Mouse (Mus musculus) gastrocnemius, postnatal 14 days (tissue): ENCODE measurements around the gene Apbb2. TPM values are rescaled to one million over a fixed set of nuclear protein-coding genes. Genes with fewer than 3 reads are reported as not detected.

ENCODE experiments used
- DNase-seq: peaks from one replicate; pipeline ENCODE4 v3.0.0; 2021; ENCODE audit warnings: mixed read lengths
- intact Hi-C: fragments of 180-260 bp; cut with DNase I; formaldehyde crosslinking; loops from one replicate; pipeline ENCODE4 v1.15.1; 2025; ENCODE audit warnings: low total_unique reads
- long read RNA-seq, 2 experiments: library from polyadenylated mRNA; stranded (forward); transcript quantifications; one replicate each; pipeline ENCODE4 v2.0.0; 2021
- total RNA-seq, 2 experiments: library from RNA; stranded (reverse); gene quantifications; 2 replicates each; pipeline ENCODE4 v1.2.3; 2021

The Apbb2 gene
- 10 to 100 TPM; 41.0 to 48.3 TPM for total RNA-seq
- long read RNA-seq, experiment 1, full-length matches to known transcripts, result 3 of 23 reads
- long read RNA-seq, experiment 1, partial matches to known transcripts, result 10 of 23 reads
- long read RNA-seq, experiment 1, other reads (novel, unspliced or antisense), result 10 of 23 reads
- long read RNA-seq, experiment 2, partial matches to known transcripts, result 19 of 36 reads
- long read RNA-seq, experiment 2, other reads (novel, unspliced or antisense), result 14 of 36 reads

- intact Hi-C loops, result loop anchor here (5.0 kb wide), 1 partner anchor 191 kb away; no protein-coding TSS in a partner anchor
These were observed at the start of gene Apbb2 for GRCm38 (mm10) chr5:66618597-66618996. Gene Apbb2, minus strand, starts transcription at chr5:66618784.

GRCm38 (mm10) chr5:66654220-66654619 lies 35.6 kb upstream of the Apbb2 start:
- DNase-seq, result peak; percentile 44
- intact Hi-C loops, result no loop called here

More at GRCm38 (mm10) chr5:66618597-66618996, at the start of gene Apbb2:
- peak; percentile 96 for DNase-seq

- no peak for DNase-seq
- intact Hi-C loops, result no loop called here
These were observed 28.9 kb upstream of the Apbb2 start for GRCm38 (mm10) chr5:66647504-66647903.

- intact Hi-C loops, result no loop called here
- DNase-seq, result no peak
These were observed 24.7 kb upstream of the Apbb2 start for GRCm38 (mm10) chr5:66643260-66643659.

GRCm38 (mm10) chr5:66642156-66642555 lies 23.6 kb upstream of the Apbb2 start:
- intact Hi-C loops, result no loop called here
- no peak for DNase-seq

GRCm38 (mm10) chr5:66635459-66636079 lies 17.0 kb upstream of the Apbb2 start:
- DNase-seq, result no peak
- intact Hi-C loops, result no loop called here

GRCm38 (mm10) chr5:66627805-66628204 lies 9.2 kb upstream of the Apbb2 start:
- no peak for DNase-seq
- intact Hi-C loops, result no loop called here

- intact Hi-C loops, result loop anchor here (2.0 kb wide), 1 partner anchor 231 kb away; no protein-coding TSS in a partner anchor
- peak; percentile 87 for DNase-seq
These were observed 1.6 kb upstream of the Apbb2 start for GRCm38 (mm10) chr5:66620191-66620625.

GRCm38 (mm10) chr5:66619675-66620074 lies 1.1 kb upstream of the Apbb2 start:
- intact Hi-C loops, result loop anchor here (2.0 to 5.0 kb wide), 2 partner anchors 192 to 231 kb away; no protein-coding TSS in a partner anchor
- no peak for DNase-seq

- DNase-seq, result no peak
- intact Hi-C loops, result loop anchor here (5.0 kb wide), 1 partner anchor 192 kb away; no protein-coding TSS in a partner anchor
These were observed 611 bp upstream of the Apbb2 start for GRCm38 (mm10) chr5:66619195-66619594.

- DNase-seq, result peak; percentile 31
- intact Hi-C loops, result loop anchor here (5.0 kb wide), 1 partner anchor 191 kb away; no protein-coding TSS in a partner anchor
These were observed 593 bp downstream of the Apbb2 start for GRCm38 (mm10) chr5:66617921-66618460.

- intact Hi-C loops, result loop anchor here (5.0 kb wide), 1 partner anchor 188 kb away; no protein-coding TSS in a partner anchor
- DNase-seq, result no peak
These were observed 3.6 kb downstream of the Apbb2 start for GRCm38 (mm10) chr5:66614940-66615339.

GRCm38 (mm10) chr5:66613725-66614124 lies 4.9 kb downstream of the Apbb2 start:
- no peak for DNase-seq
- intact Hi-C loops, result no loop called here

- intact Hi-C loops, result no loop called here
- no peak for DNase-seq
These were observed 5.6 kb downstream of the Apbb2 start for GRCm38 (mm10) chr5:66612964-66613363.

- intact Hi-C loops, result no loop called here
- no peak for DNase-seq
These were observed 6.7 kb downstream of the Apbb2 start for GRCm38 (mm10) chr5:66611851-66612250.

GRCm38 (mm10) chr5:66611361-66611760 lies 7.2 kb downstream of the Apbb2 start:
- no peak for DNase-seq
- intact Hi-C loops, result no loop called here

GRCm38 (mm10) chr5:66610270-66610669 lies 8.3 kb downstream of the Apbb2 start:
- DNase-seq, result no peak
- intact Hi-C loops, result no loop called here

GRCm38 (mm10) chr5:66609306-66609705 lies 9.3 kb downstream of the Apbb2 start:
- intact Hi-C loops, result no loop called here
- no peak for DNase-seq

GRCm38 (mm10) chr5:66607801-66608200 lies 10.8 kb downstream of the Apbb2 start:
- DNase-seq, result no peak

GRCm38 (mm10) chr5:66607201-66607600 lies 11.4 kb downstream of the Apbb2 start:
- intact Hi-C loops, result no loop called here
- no peak for DNase-seq

More at GRCm38 (mm10) chr5:66607801-66608200, 10.8 kb downstream of the Apbb2 start:
- intact Hi-C loops, result no loop called here
